Mouse (Mus musculus): Measurements from ENCODE around the gene Uqcrq. TPM values are rescaled to one million over a fixed set of nuclear protein-coding genes. Genes with fewer than 3 reads are reported as not detected.

Gene Uqcrq
- polyA plus RNA-seq, 1 experiment: 664 TPM

- H3ac ChIP-seq (ENCODE audit: control insufficient read depth, insufficient read length, low read depth): no peak overlapping the region
- TF ChIP-seq CEBPB (IDR thresholded peaks at IDR 0.05; ENCODE audit: low read depth) (no peak), MAX (IDR thresholded peaks at IDR 0.05) (no peak), FOSL1 (IDR thresholded peaks at IDR 0.05; ENCODE audit: insufficient read depth, low read length, poor library complexity, severe bottlenecking) (no peak), CTCF (IDR thresholded peaks at IDR 0.05; ENCODE audit: control insufficient read depth, insufficient read depth, insufficient read length) (no peak), MYOG (IDR thresholded peaks at IDR 0.05; ENCODE audit: control insufficient read depth, extremely low read depth, insufficient read length) (no peak), MYOD1 (IDR thresholded peaks at IDR 0.05; ENCODE audit: control insufficient read depth, insufficient read length, low read depth) (no peak), USF1 (IDR thresholded peaks at IDR 0.05; ENCODE audit: low read depth) (no peak)
- H3K79me2 ChIP-seq (ENCODE audit: control insufficient read depth, insufficient read depth): no peaks in the 10 kb centered on the region
- H3K36me3 ChIP-seq (ENCODE audit: control insufficient read depth, insufficient read depth): no peaks in the 10 kb centered on the region
- no peaks in the 10 kb centered on the region for H3K27me3 ChIP-seq (ENCODE audit: control insufficient read depth, insufficient read depth, insufficient read length)
- no peak overlapping the region for H3K4me3 ChIP-seq (ENCODE audit: insufficient read depth, poor library complexity, severe bottlenecking)
- no peaks in the 10 kb centered on the region for H3K79me3 ChIP-seq (ENCODE audit: low read depth)
Observed at GRCm38 (mm10) chr11:53463551-53464424, 33.2 kb upstream of the Uqcrq start.

GRCm38 (mm10) chr11:53461727-53462126, 31.1 kb upstream of the Uqcrq start:
- H3K27me3 ChIP-seq (ENCODE audit: control insufficient read depth, insufficient read depth, insufficient read length): no peaks in the 10 kb centered on the region

DNA sequence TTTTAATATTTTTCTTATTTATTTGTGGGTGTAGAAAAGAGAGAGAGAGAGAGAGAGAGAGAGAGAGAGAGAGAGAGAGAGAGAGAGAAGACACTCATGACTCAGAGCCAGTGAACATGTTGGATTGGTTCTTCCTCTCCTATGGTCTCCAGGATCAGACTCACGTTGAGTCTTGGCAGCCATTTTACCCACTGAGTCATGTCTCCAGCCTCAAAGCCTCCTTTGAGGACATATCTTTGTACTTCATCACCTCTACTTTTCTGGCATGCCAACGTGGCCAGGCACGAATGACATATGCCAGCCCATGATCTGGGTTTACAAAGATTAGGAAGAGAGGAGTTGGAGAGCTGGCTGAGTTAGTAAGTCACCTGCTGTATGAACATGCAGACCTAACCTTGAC, 29.6 kb upstream of the Uqcrq start:
- Histone ChIP-seq H3ac (ENCODE audit: control insufficient read depth, insufficient read length, low read depth) (no peak overlapping the region), H3K79me2 (ENCODE audit: control insufficient read depth, insufficient read depth) (no peaks in the 10 kb centered on the region), H3K36me3 (ENCODE audit: control insufficient read depth, insufficient read depth) (no peaks in the 10 kb centered on the region), H3K27me3 (ENCODE audit: control insufficient read depth, insufficient read depth, insufficient read length) (no peaks in the 10 kb centered on the region), H3K79me3 (ENCODE audit: low read depth) (no peaks in the 10 kb centered on the region), H3K4me3 (ENCODE audit: insufficient read depth, poor library complexity, severe bottlenecking) (no peak overlapping the region)
- TF ChIP-seq CEBPB (IDR thresholded peaks at IDR 0.05; ENCODE audit: low read depth) (no peak), MYOG (IDR thresholded peaks at IDR 0.05; ENCODE audit: control insufficient read depth, extremely low read depth, insufficient read length) (no peak), MAX (IDR thresholded peaks at IDR 0.05) (no peak), USF1 (IDR thresholded peaks at IDR 0.05; ENCODE audit: low read depth) (no peak), FOSL1 (IDR thresholded peaks at IDR 0.05; ENCODE audit: insufficient read depth, low read length, poor library complexity, severe bottlenecking) (no peak), CTCF (IDR thresholded peaks at IDR 0.05; ENCODE audit: control insufficient read depth, insufficient read depth, insufficient read length) (no peak), MYOD1 (IDR thresholded peaks at IDR 0.05; ENCODE audit: control insufficient read depth, insufficient read length, low read depth) (no peak)

More at GRCm38 (mm10) chr11:53461727-53462126, 31.1 kb upstream of the Uqcrq start:
- Histone ChIP-seq H3K4me3 (ENCODE audit: insufficient read depth, poor library complexity, severe bottlenecking) (no peak overlapping the region), H3K79me2 (ENCODE audit: control insufficient read depth, insufficient read depth) (no peaks in the 10 kb centered on the region), H3ac (ENCODE audit: control insufficient read depth, insufficient read length, low read depth) (no peak overlapping the region), H3K36me3 (ENCODE audit: control insufficient read depth, insufficient read depth) (no peaks in the 10 kb centered on the region), H3K79me3 (ENCODE audit: low read depth) (no peaks in the 10 kb centered on the region)
- TF ChIP-seq USF1 (IDR thresholded peaks at IDR 0.05; ENCODE audit: low read depth): no peak

- Histone ChIP-seq H3ac (ENCODE audit: control insufficient read depth, insufficient read length, low read depth) (no peak overlapping the region), H3K79me3 (ENCODE audit: low read depth) (no peaks in the 10 kb centered on the region), H3K27me3 (ENCODE audit: control insufficient read depth, insufficient read depth, insufficient read length) (no peaks in the 10 kb centered on the region), H3K79me2 (ENCODE audit: control insufficient read depth, insufficient read depth) (no peaks in the 10 kb centered on the region), H3K36me3 (ENCODE audit: control insufficient read depth, insufficient read depth) (no peaks in the 10 kb centered on the region), H3K4me3 (ENCODE audit: insufficient read depth, poor library complexity, severe bottlenecking) (no peak overlapping the region)
- TF ChIP-seq CTCF (IDR thresholded peaks at IDR 0.05; ENCODE audit: control insufficient read depth, insufficient read depth, insufficient read length): no peak
- TF ChIP-seq MYOG (IDR thresholded peaks at IDR 0.05; ENCODE audit: control insufficient read depth, extremely low read depth, insufficient read length): no peak
- no peak for TF ChIP-seq MYOD1 (IDR thresholded peaks at IDR 0.05; ENCODE audit: control insufficient read depth, insufficient read length, low read depth)
- no peak for TF ChIP-seq USF1 (IDR thresholded peaks at IDR 0.05; ENCODE audit: low read depth)
- TF ChIP-seq CEBPB (IDR thresholded peaks at IDR 0.05; ENCODE audit: low read depth): no peak
- no peak for TF ChIP-seq FOSL1 (IDR thresholded peaks at IDR 0.05; ENCODE audit: insufficient read depth, low read length, poor library complexity, severe bottlenecking)
- no peak for TF ChIP-seq MAX (IDR thresholded peaks at IDR 0.05)
Observed at GRCm38 (mm10) chr11:53458996-53459395, 28.4 kb upstream of the Uqcrq start.

DNA sequence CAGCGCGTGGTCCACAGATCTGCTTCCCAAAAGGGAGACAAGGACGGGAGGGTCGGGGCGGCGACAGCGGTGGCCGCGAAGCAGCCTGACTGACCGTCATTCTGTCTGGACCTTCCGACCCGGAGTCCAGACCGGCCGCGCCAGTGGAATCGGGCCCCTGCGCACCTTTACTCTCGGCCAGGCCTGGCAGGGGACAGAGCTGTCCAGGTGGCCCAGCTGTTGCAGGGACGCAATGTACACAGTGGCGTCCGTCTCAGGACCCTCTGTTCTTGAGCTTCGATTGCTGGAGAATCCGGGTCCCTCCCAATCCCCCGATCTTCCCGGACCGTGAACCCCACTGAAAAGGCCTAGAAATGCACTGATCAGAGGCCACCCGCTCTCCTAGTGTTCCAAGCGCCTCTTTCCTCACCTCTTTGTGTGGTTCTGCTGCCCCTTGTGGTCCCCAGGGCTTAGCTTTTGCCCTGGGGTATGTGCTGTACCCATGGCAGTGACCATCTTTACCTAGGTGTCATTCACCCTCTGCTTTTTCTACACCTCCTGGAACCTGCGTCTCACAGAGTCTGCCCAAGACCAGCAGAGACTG, 26.8 kb upstream of the Uqcrq start:
- no peaks in the 10 kb centered on the region for H3K27me3 ChIP-seq (ENCODE audit: control insufficient read depth, insufficient read depth, insufficient read length)
- TF ChIP-seq USF1 (IDR thresholded peaks at IDR 0.05; ENCODE audit: low read depth) (no peak), MYOD1 (IDR thresholded peaks at IDR 0.05; ENCODE audit: control insufficient read depth, insufficient read length, low read depth) (no peak), CEBPB (IDR thresholded peaks at IDR 0.05; ENCODE audit: low read depth) (no peak), CTCF (IDR thresholded peaks at IDR 0.05; ENCODE audit: control insufficient read depth, insufficient read depth, insufficient read length) (no peak), MYOG (IDR thresholded peaks at IDR 0.05; ENCODE audit: control insufficient read depth, extremely low read depth, insufficient read length) (no peak), FOSL1 (IDR thresholded peaks at IDR 0.05; ENCODE audit: insufficient read depth, low read length, poor library complexity, severe bottlenecking) (no peak), MAX (IDR thresholded peaks at IDR 0.05) (no peak)
- peak overlapping the region; percentile 71 for H3ac ChIP-seq (ENCODE audit: control insufficient read depth, insufficient read length, low read depth)
- H3K79me2 ChIP-seq (ENCODE audit: control insufficient read depth, insufficient read depth): no peaks in the 10 kb centered on the region
- no peaks in the 10 kb centered on the region for H3K79me3 ChIP-seq (ENCODE audit: low read depth)
- no peaks in the 10 kb centered on the region for H3K36me3 ChIP-seq (ENCODE audit: control insufficient read depth, insufficient read depth)
- peak overlapping the region; percentile 29 for H3K4me3 ChIP-seq (ENCODE audit: insufficient read depth, poor library complexity, severe bottlenecking)

All from C2C12 (cell line).